Mouse (Mus musculus): ENCODE data around the gene Tgm2. TPM values are rescaled to one million over a fixed set of nuclear protein-coding genes. Genes with fewer than 3 reads are reported as not detected.
A peak's percentile ranks its signal among the peaks of the same experiment; 100 is the strongest.

Tgm2 gene
- polyA plus RNA-seq, 2 experiments: 6.9 to 12.1 TPM

GRCm38 (mm10) chr2:158168741-158169211 is 22.5 kb upstream of the Tgm2 start:
- no peaks in the 10 kb centered on the region for H3K36me3 ChIP-seq (ENCODE audit: control insufficient read depth, insufficient read depth, low read length)
- no peak for TF ChIP-seq POLR2A (IDR thresholded peaks at IDR 0.05; ENCODE audit: borderline replicate concordance, extremely low read depth, insufficient read depth, insufficient read length)
- H3K27ac ChIP-seq (replicated peaks; ENCODE audit: low read depth, low read length): no peak overlapping the region
- ATAC-seq (ENCODE audit: low FRiP score, low read depth) (no peak), DNase-seq (ENCODE audit: low spot score) (no peak)
- H3K4me2 ChIP-seq (replicated peaks; ENCODE audit: low read depth, low read length, severe bottlenecking): no peak overlapping the region
- WGBS: 63% methylated on average over 8 of the region's 8 CpGs
- H3K9ac ChIP-seq (ENCODE audit: low read depth, low read length, severe bottlenecking): no peak overlapping the region
- 0 out of 2 replicates have a peak, but pooled peaks cover 2% of the 10 kb centered on the region for H3K4me1 ChIP-seq (ENCODE audit: control insufficient read depth, insufficient read depth, low read length)
- H3K9me3 ChIP-seq (ENCODE audit: control insufficient read depth, low read length): no peaks in the 10 kb centered on the region
- H3K4me3 ChIP-seq (replicated peaks; ENCODE audit: low read length): no peak overlapping the region
- no peaks in the 10 kb centered on the region for H3K27me3 ChIP-seq (ENCODE audit: control insufficient read depth, insufficient read depth, low read length)

DNA sequence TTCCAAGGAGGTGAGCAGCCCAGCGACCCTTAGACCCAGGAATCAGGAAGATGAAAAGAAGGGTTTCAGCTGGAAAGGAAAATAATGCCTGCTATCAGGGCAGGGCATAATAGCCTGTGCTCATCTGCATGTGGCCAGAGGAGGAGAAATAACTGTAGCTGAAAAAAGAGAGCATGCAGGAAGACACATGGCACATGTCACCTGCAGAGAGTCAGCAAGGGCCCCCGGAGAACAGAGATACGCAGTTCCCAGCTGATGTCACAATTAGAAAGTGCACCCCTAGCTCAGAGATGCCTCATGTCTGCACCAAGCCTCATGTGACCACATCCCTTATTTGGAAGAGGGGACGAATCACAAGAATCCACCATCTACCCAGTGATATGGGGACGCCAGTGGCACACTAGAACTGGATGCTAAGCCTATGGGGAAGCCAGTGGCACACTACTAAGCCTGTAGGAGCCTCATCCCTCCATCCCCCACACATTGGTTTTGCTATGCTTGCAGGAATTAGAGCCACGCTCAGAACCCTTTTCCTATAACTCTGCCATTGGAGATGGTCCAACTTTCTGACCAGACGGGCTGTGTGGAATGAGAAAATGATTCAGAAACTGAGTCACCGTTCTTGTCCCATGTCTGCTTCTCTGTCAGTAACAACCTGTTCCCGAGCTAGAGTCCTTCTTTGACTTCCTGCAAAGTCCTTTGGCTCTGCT is 21.4 kb upstream of the Tgm2 start:
- no peak for ATAC-seq (ENCODE audit: low FRiP score, low read depth)

GRCm38 (mm10) chr2:158166628-158167027 is 20.4 kb upstream of the Tgm2 start:
- no peak for TF ChIP-seq POLR2A (IDR thresholded peaks at IDR 0.05; ENCODE audit: borderline replicate concordance, extremely low read depth, insufficient read depth, insufficient read length)
- H3K27ac ChIP-seq (replicated peaks; ENCODE audit: low read depth, low read length): no peak overlapping the region
- no peaks in the 10 kb centered on the region for H3K36me3 ChIP-seq (ENCODE audit: control insufficient read depth, insufficient read depth, low read length)
- H3K4me1 ChIP-seq (ENCODE audit: control insufficient read depth, insufficient read depth, low read length): 0 out of 2 replicates have a peak, but pooled peaks cover 2% of the 10 kb centered on the region
- no peak overlapping the region for H3K4me3 ChIP-seq (replicated peaks; ENCODE audit: low read length)
- no peak for DNase-seq (ENCODE audit: low spot score)
- H3K27me3 ChIP-seq (ENCODE audit: control insufficient read depth, insufficient read depth, low read length): no peaks in the 10 kb centered on the region
- no peaks in the 10 kb centered on the region for H3K9me3 ChIP-seq (ENCODE audit: control insufficient read depth, low read length)
- no peak overlapping the region for H3K9ac ChIP-seq (ENCODE audit: low read depth, low read length, severe bottlenecking)
- WGBS: 79% methylated on average over 7 of the region's 7 CpGs
- H3K4me2 ChIP-seq (replicated peaks; ENCODE audit: low read depth, low read length, severe bottlenecking): no peak overlapping the region
- no peak for ATAC-seq (ENCODE audit: low FRiP score, low read depth)

More for the DNA sequence above, 21.4 kb upstream of the Tgm2 start:
- Histone ChIP-seq H3K27ac (replicated peaks; ENCODE audit: low read depth, low read length) (no peak overlapping the region), H3K4me2 (replicated peaks; ENCODE audit: low read depth, low read length, severe bottlenecking) (no peak overlapping the region), H3K4me3 (replicated peaks; ENCODE audit: low read length) (no peak overlapping the region), H3K9me3 (ENCODE audit: control insufficient read depth, low read length) (no peaks in the 10 kb centered on the region), H3K9ac (ENCODE audit: low read depth, low read length, severe bottlenecking) (no peak overlapping the region), H3K27me3 (ENCODE audit: control insufficient read depth, insufficient read depth, low read length) (no peaks in the 10 kb centered on the region), H3K4me1 (ENCODE audit: control insufficient read depth, insufficient read depth, low read length) (0 out of 2 replicates have a peak, but pooled peaks cover 2% of the 10 kb centered on the region), H3K36me3 (ENCODE audit: control insufficient read depth, insufficient read depth, low read length) (no peaks in the 10 kb centered on the region)
- 57% methylated on average over 9 of the region's 9 CpGs for WGBS
- TF ChIP-seq POLR2A (IDR thresholded peaks at IDR 0.05; ENCODE audit: borderline replicate concordance, extremely low read depth, insufficient read depth, insufficient read length): no peak
- peak; percentile 13 for DNase-seq (ENCODE audit: low spot score)

- no peak overlapping the region for H3K4me3 ChIP-seq (replicated peaks; ENCODE audit: low read length)
- no peak overlapping the region for H3K4me2 ChIP-seq (replicated peaks; ENCODE audit: low read depth, low read length, severe bottlenecking)
- TF ChIP-seq POLR2A (IDR thresholded peaks at IDR 0.05; ENCODE audit: borderline replicate concordance, extremely low read depth, insufficient read depth, insufficient read length): no peak
- no peak overlapping the region for H3K9ac ChIP-seq (ENCODE audit: low read depth, low read length, severe bottlenecking)
- DNase-seq (ENCODE audit: low spot score): no peak
- no peak overlapping the region for H3K27ac ChIP-seq (replicated peaks; ENCODE audit: low read depth, low read length)
- WGBS: 83% methylated on average over 4 of the region's 4 CpGs
- H3K9me3 ChIP-seq (ENCODE audit: control insufficient read depth, low read length): no peaks in the 10 kb centered on the region
- 0 out of 2 replicates have a peak, but pooled peaks cover 2% of the 10 kb centered on the region for H3K4me1 ChIP-seq (ENCODE audit: control insufficient read depth, insufficient read depth, low read length)
- H3K27me3 ChIP-seq (ENCODE audit: control insufficient read depth, insufficient read depth, low read length): no peaks in the 10 kb centered on the region
- H3K36me3 ChIP-seq (ENCODE audit: control insufficient read depth, insufficient read depth, low read length): no peaks in the 10 kb centered on the region
- ATAC-seq (ENCODE audit: low FRiP score, low read depth): no peak
Measured at GRCm38 (mm10) chr2:158165776-158166175, 19.5 kb upstream of the Tgm2 start.

- no peak overlapping the region for H3K4me2 ChIP-seq (replicated peaks; ENCODE audit: low read depth, low read length, severe bottlenecking)
- H3K27ac ChIP-seq (replicated peaks; ENCODE audit: low read depth, low read length): no peak overlapping the region
- 0 out of 2 replicates have a peak, but pooled peaks cover 2% of the 10 kb centered on the region for H3K4me1 ChIP-seq (ENCODE audit: control insufficient read depth, insufficient read depth, low read length)
- no peak for TF ChIP-seq POLR2A (IDR thresholded peaks at IDR 0.05; ENCODE audit: borderline replicate concordance, extremely low read depth, insufficient read depth, insufficient read length)
- no peaks in the 10 kb centered on the region for H3K27me3 ChIP-seq (ENCODE audit: control insufficient read depth, insufficient read depth, low read length)
- DNase-seq (ENCODE audit: low spot score): no peak
- no peaks in the 10 kb centered on the region for H3K9me3 ChIP-seq (ENCODE audit: control insufficient read depth, low read length)
- no peak for ATAC-seq (ENCODE audit: low FRiP score, low read depth)
- WGBS: 53% methylated on average over 6 of the region's 6 CpGs
- no peaks in the 10 kb centered on the region for H3K36me3 ChIP-seq (ENCODE audit: control insufficient read depth, insufficient read depth, low read length)
- H3K4me3 ChIP-seq (replicated peaks; ENCODE audit: low read length): no peak overlapping the region
- H3K9ac ChIP-seq (ENCODE audit: low read depth, low read length, severe bottlenecking): no peak overlapping the region
Measured at GRCm38 (mm10) chr2:158163034-158163433, 16.8 kb upstream of the Tgm2 start.
